Mouse (Mus musculus) olfactory bulb, adult 2 months (tissue): ENCODE results near the gene Tgfb2.

Experiments
- CTCF ChIP-seq: fragments of 200-500 bp; IDR thresholded peaks from 2 replicates; pipeline ENCODE4 v1.5.1; 2012; ENCODE audit warnings: low read depth, mild to moderate bottlenecking, low read length, moderate library complexity; ENCODE audit not compliant: insufficient read depth
- POLR2A ChIP-seq: fragments of 200-500 bp; IDR thresholded peaks from 2 replicates; pipeline ENCODE4 v1.6.1; 2012; ENCODE audit warnings: mild to moderate bottlenecking, low read depth, low read length, moderate library complexity; ENCODE audit not compliant: insufficient read depth

- TF ChIP-seq POLR2A (no peak), CTCF (no peak)
Observed at GRCm38 (mm10) chr1:186695361-186695760, 10.4 kb downstream of the Tgfb2 start.
